Mouse (Mus musculus): ENCODE measurements around the gene Mycbpap. TPM values are rescaled to one million over a fixed set of nuclear protein-coding genes. Genes with fewer than 3 reads are reported as not detected.

Mycbpap gene
- total RNA-seq, 1 experiment from 2014 or later, result not detected

GRCm38 (mm10) chr11:94486001-94486400 is 35.5 kb downstream of the Mycbpap start, which contains the start of gene Spata20:
Gene Spata20 (minus strand): TSS chr11:94486179.
- no peak for ATAC-seq (replicated peaks; ENCODE audit: insufficient number of reproducible peaks, low FRiP score, low TSS enrichment, poor library complexity, severe bottlenecking)

- no peak for ATAC-seq (replicated peaks; ENCODE audit: insufficient number of reproducible peaks, low FRiP score, low TSS enrichment, poor library complexity, severe bottlenecking)
These were observed 36.3 kb downstream of the Mycbpap start for GRCm38 (mm10) chr11:94485223-94485622.

- ATAC-seq (replicated peaks; ENCODE audit: insufficient number of reproducible peaks, low FRiP score, low TSS enrichment, poor library complexity, severe bottlenecking), result no peak
These were observed 36.9 kb downstream of the Mycbpap start for GRCm38 (mm10) chr11:94484636-94485035.

GRCm38 (mm10) chr11:94483921-94484320 is 37.6 kb downstream of the Mycbpap start:
- no peak for ATAC-seq (replicated peaks; ENCODE audit: insufficient number of reproducible peaks, low FRiP score, low TSS enrichment, poor library complexity, severe bottlenecking)

- ATAC-seq (replicated peaks; ENCODE audit: insufficient number of reproducible peaks, low FRiP score, low TSS enrichment, poor library complexity, severe bottlenecking), result no peak
These were observed 38.1 kb downstream of the Mycbpap start for GRCm38 (mm10) chr11:94483436-94483835.

GRCm38 (mm10) chr11:94482738-94483137 is 38.8 kb downstream of the Mycbpap start:
- no peak for ATAC-seq (replicated peaks; ENCODE audit: insufficient number of reproducible peaks, low FRiP score, low TSS enrichment, poor library complexity, severe bottlenecking)

- no peak for ATAC-seq (replicated peaks; ENCODE audit: insufficient number of reproducible peaks, low FRiP score, low TSS enrichment, poor library complexity, severe bottlenecking)
These were observed 39.6 kb downstream of the Mycbpap start for GRCm38 (mm10) chr11:94481963-94482362.

- ATAC-seq (replicated peaks; ENCODE audit: insufficient number of reproducible peaks, low FRiP score, low TSS enrichment, poor library complexity, severe bottlenecking), result no peak
These were observed 41.2 kb downstream of the Mycbpap start for GRCm38 (mm10) chr11:94480382-94480781.

GRCm38 (mm10) chr11:94477651-94478050 is 43.9 kb downstream of the Mycbpap start:
- no peak for ATAC-seq (replicated peaks; ENCODE audit: insufficient number of reproducible peaks, low FRiP score, low TSS enrichment, poor library complexity, severe bottlenecking)

GRCm38 (mm10) chr11:94475722-94476121 is 45.8 kb downstream of the Mycbpap start:
- no peak for ATAC-seq (replicated peaks; ENCODE audit: insufficient number of reproducible peaks, low FRiP score, low TSS enrichment, poor library complexity, severe bottlenecking)

GRCm38 (mm10) chr11:94474544-94474910 is 47.0 kb downstream of the Mycbpap start:
- no peak for ATAC-seq (replicated peaks; ENCODE audit: insufficient number of reproducible peaks, low FRiP score, low TSS enrichment, poor library complexity, severe bottlenecking)

- ATAC-seq (replicated peaks; ENCODE audit: insufficient number of reproducible peaks, low FRiP score, low TSS enrichment, poor library complexity, severe bottlenecking), result peak; percentile 45
These were observed 47.6 kb downstream of the Mycbpap start, which contains the start of gene Cacna1g for GRCm38 (mm10) chr11:94473707-94474543. Gene Cacna1g (minus strand): TSS chr11:94474198.

- ATAC-seq (replicated peaks; ENCODE audit: insufficient number of reproducible peaks, low FRiP score, low TSS enrichment, poor library complexity, severe bottlenecking), result no peak
These were observed 48.4 kb downstream of the Mycbpap start for GRCm38 (mm10) chr11:94472916-94473706.

GRCm38 (mm10) chr11:94472585-94472915 is 49.0 kb downstream of the Mycbpap start:
- no peak for ATAC-seq (replicated peaks; ENCODE audit: insufficient number of reproducible peaks, low FRiP score, low TSS enrichment, poor library complexity, severe bottlenecking)

- no peak for ATAC-seq (replicated peaks; ENCODE audit: insufficient number of reproducible peaks, low FRiP score, low TSS enrichment, poor library complexity, severe bottlenecking)
These were observed 49.6 kb downstream of the Mycbpap start for GRCm38 (mm10) chr11:94471740-94472584.

- ATAC-seq (replicated peaks; ENCODE audit: insufficient number of reproducible peaks, low FRiP score, low TSS enrichment, poor library complexity, severe bottlenecking), result no peak
These were observed 51.2 kb downstream of the Mycbpap start for GRCm38 (mm10) chr11:94470391-94470790.

GRCm38 (mm10) chr11:94469136-94470064 is 52.1 kb downstream of the Mycbpap start:
- no peak for ATAC-seq (replicated peaks; ENCODE audit: insufficient number of reproducible peaks, low FRiP score, low TSS enrichment, poor library complexity, severe bottlenecking)

GRCm38 (mm10) chr11:94468582-94469064 is 52.9 kb downstream of the Mycbpap start:
- no peak for ATAC-seq (replicated peaks; ENCODE audit: insufficient number of reproducible peaks, low FRiP score, low TSS enrichment, poor library complexity, severe bottlenecking)

Data from monocyte, adult 5-6 weeks (primary cell).